Mouse (Mus musculus) hindbrain, embryonic 15.5 days (tissue): ENCODE measurements at regions not wholly inside any gene's neighbourhood (a gene's known extent, or its start where the extent isn't known, plus 50 kb on each side); places are given as distances from the start of the nearest gene placed in this dataset.

Source experiments
- ATAC-seq: fragments of 200-750 bp; cut with Nextera tagmentation; 2 replicates; pipeline ENCODE4 v1.8.0; 2017; ENCODE audit warnings: low read depth, moderate number of reproducible peaks, moderate TSS enrichment; ENCODE audit not compliant: low FRiP score
- H3K27ac ChIP-seq: fragments of 300-500 bp; sonication (generic); replicated peaks from 2 replicates; pipeline ENCODE4 v1.5.1; 2015; ENCODE audit warnings: mild to moderate bottlenecking, inconsistent platforms
- H3K27me3 ChIP-seq: fragments of 300-500 bp; sonication (generic); 2 replicates; pipeline ENCODE4 v1.6.1; 2015; ENCODE audit warnings: control low read depth, inconsistent platforms
- H3K36me3 ChIP-seq: fragments of 300-500 bp; sonication (generic); 2 replicates; pipeline ENCODE4 v1.6.1; 2015; ENCODE audit warnings: control low read depth, inconsistent platforms
- H3K4me1 ChIP-seq: fragments of 300-500 bp; sonication (generic); replicated peaks from 2 replicates; pipeline ENCODE4 v1.6.1; 2015; ENCODE audit warnings: control low read depth, inconsistent platforms
- H3K4me2 ChIP-seq: fragments of 300-500 bp; sonication (generic); 2 replicates; pipeline ENCODE4 v1.6.1; 2015; ENCODE audit warnings: moderate library complexity, mild to moderate bottlenecking, inconsistent platforms
- H3K4me3 ChIP-seq: fragments of 300-500 bp; sonication (generic); 2 replicates; pipeline ENCODE4 v1.5.1; 2015; ENCODE audit warnings: mild to moderate bottlenecking, inconsistent platforms
- H3K9ac ChIP-seq: fragments of 300-500 bp; sonication (generic); 2 replicates; pipeline ENCODE4 v1.6.1; 2015; ENCODE audit warnings: inconsistent platforms
- H3K9me3 ChIP-seq: fragments of 300-500 bp; sonication (generic); 2 replicates; pipeline ENCODE4 v1.6.1; 2016; ENCODE audit warnings: control low read depth, inconsistent platforms
- WGBS: fragments of 180-500 bp; shearing (Covaris S2); methylation state at CpG from one replicate; pipeline ENCODE4 v1.1.7; 2015; 5-methylcytosine and 5-hydroxymethylcytosine counted together

DNA sequence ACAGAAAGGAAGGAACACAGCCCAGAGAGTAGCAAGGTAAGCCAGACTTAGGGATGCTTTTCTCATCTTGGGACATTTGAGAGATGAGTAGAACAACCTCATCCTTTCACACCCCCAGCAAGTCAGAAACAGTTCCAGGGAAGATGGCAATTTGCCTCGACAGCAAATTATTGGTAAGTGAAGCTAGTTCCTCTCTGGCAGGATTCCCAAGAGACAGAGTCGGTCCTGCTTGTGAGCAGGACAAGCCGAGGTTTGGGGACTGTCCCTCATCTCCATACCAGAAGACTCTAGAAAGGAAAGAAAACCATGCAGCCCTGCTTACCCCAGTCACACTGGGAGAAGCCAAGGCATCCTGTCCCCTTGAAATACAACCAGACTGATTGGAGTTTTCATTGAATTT lies 497.5 kb upstream of the Nrp1 start:
- Histone ChIP-seq H3K36me3 (no peaks in the 10 kb centered on the region), H3K27ac (no peak overlapping the region), H3K9ac (no peak overlapping the region), H3K27me3 (no peaks in the 10 kb centered on the region), H3K4me1 (0 out of 2 replicates have a peak, but pooled peaks cover under 1% of the 10 kb centered on the region), H3K4me3 (no peak overlapping the region), H3K9me3 (no peaks in the 10 kb centered on the region), H3K4me2 (no peak overlapping the region)
- ATAC-seq: no peak
- WGBS: 43% methylated on average over 3 of the region's 3 CpGs

DNA sequence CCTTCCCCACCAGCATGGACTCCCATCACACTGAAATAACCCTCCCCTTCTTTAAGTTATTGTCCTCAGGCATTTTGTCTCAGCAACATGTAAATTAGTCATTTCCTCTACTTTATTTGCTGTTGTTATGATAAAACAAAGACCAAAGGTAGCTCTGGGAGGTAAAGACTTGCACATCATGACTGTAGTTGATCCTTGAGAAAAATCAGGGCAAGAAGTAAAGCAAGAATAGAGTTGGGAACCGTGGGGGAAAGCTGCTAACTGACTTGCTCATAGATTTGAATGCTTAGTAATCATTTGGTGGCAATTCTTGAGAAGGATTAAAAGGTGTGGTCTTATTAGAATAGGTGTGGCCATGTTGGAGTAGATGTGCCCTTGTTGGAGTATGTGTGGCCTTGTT lies 473.8 kb upstream of the Nrp1 start:
- Histone ChIP-seq H3K27me3 (no peaks in the 10 kb centered on the region), H3K36me3 (no peaks in the 10 kb centered on the region), H3K4me3 (no peak overlapping the region), H3K9ac (no peak overlapping the region), H3K9me3 (no peaks in the 10 kb centered on the region), H3K4me1 (no peaks in the 10 kb centered on the region), H3K4me2 (no peak overlapping the region), H3K27ac (no peak overlapping the region)
- 86% methylated on average over 1 of the region's 1 CpGs for whole genome bisulfite sequencing
- ATAC-seq: no peak

DNA sequence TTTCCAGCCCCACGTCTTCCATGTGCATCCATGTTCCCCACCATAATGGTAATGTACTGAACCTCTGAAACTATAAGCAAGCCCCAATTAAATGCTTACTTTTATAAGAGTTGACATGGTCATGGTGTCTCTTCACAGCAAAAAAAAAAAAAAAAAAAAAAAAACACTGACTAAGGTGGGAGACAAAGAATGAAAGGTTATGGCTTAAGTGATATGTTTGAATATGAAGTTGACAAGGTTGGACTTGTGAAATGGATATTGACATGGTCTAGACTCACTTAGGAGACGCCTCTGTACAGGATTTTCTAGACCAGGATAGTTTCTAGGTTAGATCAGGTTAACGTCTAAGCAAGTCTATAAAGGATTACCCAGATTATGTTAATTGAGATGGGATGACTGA lies 473.2 kb upstream of the Nrp1 start:
- H3K4me3 ChIP-seq: no peak overlapping the region
- no peaks in the 10 kb centered on the region for H3K27me3 ChIP-seq
- ATAC-seq: no peak
- H3K27ac ChIP-seq: no peak overlapping the region
- H3K9ac ChIP-seq: no peak overlapping the region
- no peaks in the 10 kb centered on the region for H3K4me1 ChIP-seq
- no peak overlapping the region for H3K4me2 ChIP-seq
- WGBS: 85% methylated on average over 3 of the region's 3 CpGs
- H3K9me3 ChIP-seq: no peaks in the 10 kb centered on the region
- H3K36me3 ChIP-seq: no peaks in the 10 kb centered on the region

DNA sequence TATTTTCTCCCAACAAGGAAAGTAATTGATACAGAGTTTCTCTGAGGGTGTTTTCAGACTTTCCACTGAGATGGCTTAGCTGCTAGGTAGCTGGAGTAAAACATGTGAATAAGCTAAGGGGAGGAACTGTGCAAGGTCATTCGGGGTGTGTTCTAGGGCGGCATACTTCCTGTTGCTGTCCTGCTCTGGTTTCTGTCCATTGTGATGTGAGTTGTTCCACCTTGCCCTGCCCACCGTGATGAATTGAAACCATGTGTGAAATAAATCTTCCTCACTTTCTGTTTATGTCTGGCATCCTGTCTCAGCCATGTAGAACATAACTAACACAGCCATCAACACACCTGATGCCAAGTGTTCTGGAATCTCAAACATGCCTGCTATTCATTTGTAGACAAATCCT lies 472.6 kb upstream of the Nrp1 start:
- Histone ChIP-seq H3K4me3 (no peak overlapping the region), H3K27ac (no peak overlapping the region), H3K4me1 (peaks cover 3% of the 10 kb centered on the region; the same call in 1 of the 2 replicates), H3K27me3 (no peaks in the 10 kb centered on the region), H3K9me3 (no peaks in the 10 kb centered on the region), H3K36me3 (no peaks in the 10 kb centered on the region), H3K4me2 (no peak overlapping the region), H3K9ac (no peak overlapping the region)
- no peak for ATAC-seq
- 83% methylated on average over 3 of the region's 3 CpGs for WGBS

DNA sequence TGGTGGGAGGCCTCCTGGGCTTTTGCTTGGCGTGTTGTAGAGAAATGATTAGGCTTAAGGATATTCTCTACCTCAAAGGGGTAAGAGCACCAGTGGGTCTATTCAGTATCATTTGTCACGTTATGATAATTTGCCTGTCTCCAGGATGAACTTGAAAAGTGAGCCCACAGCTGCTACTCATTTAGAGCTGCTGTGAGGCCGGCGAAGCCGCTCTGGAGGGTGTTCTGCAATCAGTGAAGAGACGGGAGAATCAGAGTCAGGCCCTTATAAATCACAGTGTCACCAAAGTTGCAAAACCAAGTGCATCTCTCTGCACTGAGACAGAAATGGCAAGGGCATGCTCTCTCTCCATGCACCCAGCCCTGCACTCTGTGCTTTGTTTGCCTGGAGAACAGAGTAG lies 467.7 kb upstream of the Nrp1 start:
- Histone ChIP-seq H3K4me2 (no peak overlapping the region), H3K4me1 (peaks cover 5% of the 10 kb centered on the region; the same call in 1 of the 2 replicates), H3K27me3 (no peaks in the 10 kb centered on the region), H3K9me3 (no peaks in the 10 kb centered on the region), H3K36me3 (no peaks in the 10 kb centered on the region), H3K27ac (no peak overlapping the region), H3K9ac (no peak overlapping the region), H3K4me3 (no peak overlapping the region)
- WGBS: 30% methylated on average over 6 of the region's 6 CpGs
- no peak for ATAC-seq

DNA sequence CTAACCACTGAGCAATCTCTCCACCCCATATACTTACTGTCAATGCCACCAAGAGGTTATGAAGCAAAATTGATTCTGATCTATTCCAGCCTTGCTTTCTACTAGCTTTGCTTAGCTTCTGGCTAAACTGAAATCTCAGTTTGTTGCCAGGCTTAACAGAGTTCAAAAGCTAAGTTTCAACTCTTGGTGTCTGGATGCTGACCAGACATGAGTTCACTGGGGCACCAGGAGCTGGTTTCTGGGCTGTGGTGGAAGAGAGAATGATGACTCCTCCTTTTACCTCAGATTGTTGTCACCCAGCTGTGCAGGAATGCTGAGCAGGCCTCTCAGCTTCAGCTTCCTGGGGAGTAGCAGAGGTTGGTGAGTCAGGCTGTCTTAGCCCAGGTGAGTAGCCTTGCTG lies 464.1 kb upstream of the Nrp1 start:
- no peak overlapping the region for H3K4me2 ChIP-seq
- no peak overlapping the region for H3K27ac ChIP-seq
- H3K27me3 ChIP-seq: no peaks in the 10 kb centered on the region
- no peak for ATAC-seq
- no peaks in the 10 kb centered on the region for H3K9me3 ChIP-seq
- no peak overlapping the region for H3K4me3 ChIP-seq
- H3K9ac ChIP-seq: no peak overlapping the region
- no peaks in the 10 kb centered on the region for H3K36me3 ChIP-seq
- H3K4me1 ChIP-seq: peaks cover 5% of the 10 kb centered on the region; the same call in 1 of the 2 replicates

DNA sequence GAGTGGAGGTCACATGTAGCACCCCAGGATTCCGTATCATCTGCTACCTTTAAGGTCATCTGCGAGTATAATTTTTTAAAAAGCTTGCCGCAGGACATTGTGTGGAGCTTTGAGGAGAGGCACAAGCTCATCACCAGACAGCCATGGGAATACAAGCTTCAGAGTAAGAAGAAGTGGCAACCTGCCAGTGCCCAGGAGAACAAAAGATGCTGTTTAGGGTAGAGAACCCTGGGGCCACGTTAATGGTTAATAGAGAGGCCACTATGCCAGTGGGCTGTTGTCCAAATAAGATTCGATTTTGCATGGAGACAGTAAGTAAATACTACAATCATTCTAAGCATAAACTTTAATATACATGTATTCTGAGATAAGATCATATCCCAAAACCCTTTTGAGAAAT lies 450.0 kb upstream of the Nrp1 start:
- no peaks in the 10 kb centered on the region for H3K4me1 ChIP-seq
- no peak overlapping the region for H3K27ac ChIP-seq
- ATAC-seq: no peak
- no peak overlapping the region for H3K9ac ChIP-seq
- H3K4me3 ChIP-seq: no peak overlapping the region
- H3K27me3 ChIP-seq: no peaks in the 10 kb centered on the region
- H3K36me3 ChIP-seq: no peaks in the 10 kb centered on the region
- H3K9me3 ChIP-seq: no peaks in the 10 kb centered on the region
- 68% methylated on average over 5 of the region's 5 CpGs for WGBS
- H3K4me2 ChIP-seq: no peak overlapping the region

DNA sequence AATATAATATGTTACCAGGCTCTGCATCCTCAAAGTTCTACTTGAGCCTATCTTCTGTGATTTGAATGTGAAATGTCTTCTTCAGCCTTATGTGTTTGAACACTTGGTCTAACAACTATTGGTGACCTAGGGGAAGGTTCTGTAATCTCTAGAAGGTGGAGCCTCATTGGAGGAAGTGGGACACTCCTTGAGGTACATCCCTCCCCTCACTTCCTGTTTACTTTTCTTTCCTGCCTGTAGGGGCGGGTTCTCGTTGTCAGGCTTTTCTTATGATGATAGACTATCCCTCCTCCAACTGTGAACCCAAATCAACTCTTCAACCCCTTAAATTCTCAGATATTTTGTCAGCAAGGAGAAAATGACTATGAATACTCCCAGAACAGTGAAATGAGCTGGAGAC lies 448.8 kb upstream of the Nrp1 start:
- Histone ChIP-seq H3K4me3 (no peak overlapping the region), H3K4me1 (no peaks in the 10 kb centered on the region), H3K36me3 (no peaks in the 10 kb centered on the region), H3K4me2 (no peak overlapping the region), H3K27me3 (no peaks in the 10 kb centered on the region), H3K9ac (no peak overlapping the region), H3K9me3 (no peaks in the 10 kb centered on the region), H3K27ac (no peak overlapping the region)
- ATAC-seq: no peak
- WGBS: 81% methylated on average over 2 of the region's 2 CpGs

DNA sequence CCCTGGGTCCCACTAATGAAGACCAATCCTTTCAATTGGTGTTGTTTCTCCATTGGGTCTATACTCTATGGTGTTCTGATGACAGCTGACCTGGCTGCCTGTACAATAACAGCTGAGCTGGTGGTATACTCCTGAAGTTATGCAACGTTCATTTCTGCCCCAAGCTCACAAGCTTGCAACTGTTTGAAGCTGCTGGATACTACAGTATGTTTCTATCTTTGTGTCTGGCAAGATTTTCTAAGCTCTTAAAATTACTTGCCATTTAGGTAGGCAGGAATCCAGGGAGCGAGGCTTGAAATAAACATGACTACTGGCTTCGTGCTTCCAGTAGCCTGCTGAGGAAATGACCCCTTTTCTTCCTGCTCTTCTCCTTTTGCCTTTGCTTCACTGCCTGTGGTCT lies 444.3 kb upstream of the Nrp1 start:
- H3K36me3 ChIP-seq: no peaks in the 10 kb centered on the region

DNA sequence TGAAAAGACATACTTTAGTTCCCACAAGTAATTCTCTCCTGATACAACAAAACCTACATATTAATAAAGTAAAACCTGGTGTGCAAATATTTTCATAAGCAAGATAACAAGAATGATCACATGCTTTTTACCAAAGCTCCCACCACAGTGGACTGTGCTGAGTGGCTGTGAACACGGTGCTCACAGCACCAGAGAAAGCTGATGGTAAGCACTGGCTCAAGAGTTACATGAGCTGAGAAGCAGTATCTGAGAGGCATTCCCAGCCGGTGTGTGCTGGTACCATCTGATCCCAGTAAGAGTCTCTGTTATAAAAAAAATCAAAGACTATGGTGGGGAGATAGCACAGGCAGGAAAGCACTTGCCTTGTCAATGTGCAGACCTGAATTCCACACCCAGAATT lies 443.5 kb upstream of the Nrp1 start:
- Histone ChIP-seq H3K27me3 (no peaks in the 10 kb centered on the region), H3K4me1 (0 out of 2 replicates have a peak, but pooled peaks cover 7% of the 10 kb centered on the region), H3K4me2 (no peak overlapping the region), H3K9ac (no peak overlapping the region), H3K9me3 (no peaks in the 10 kb centered on the region), H3K36me3 (no peaks in the 10 kb centered on the region), H3K27ac (no peak overlapping the region), H3K4me3 (no peak overlapping the region)
- 80% methylated on average over 2 of the region's 2 CpGs for WGBS
- ATAC-seq: no peak

More for the DNA sequence above, 444.3 kb upstream of the Nrp1 start:
- Histone ChIP-seq H3K4me2 (no peak overlapping the region), H3K4me3 (no peak overlapping the region), H3K4me1 (0 out of 2 replicates have a peak, but pooled peaks cover 7% of the 10 kb centered on the region), H3K27me3 (no peaks in the 10 kb centered on the region), H3K9ac (no peak overlapping the region), H3K27ac (no peak overlapping the region), H3K9me3 (no peaks in the 10 kb centered on the region)
- WGBS: 77% methylated on average over 3 of the region's 3 CpGs
- no peak for ATAC-seq

DNA sequence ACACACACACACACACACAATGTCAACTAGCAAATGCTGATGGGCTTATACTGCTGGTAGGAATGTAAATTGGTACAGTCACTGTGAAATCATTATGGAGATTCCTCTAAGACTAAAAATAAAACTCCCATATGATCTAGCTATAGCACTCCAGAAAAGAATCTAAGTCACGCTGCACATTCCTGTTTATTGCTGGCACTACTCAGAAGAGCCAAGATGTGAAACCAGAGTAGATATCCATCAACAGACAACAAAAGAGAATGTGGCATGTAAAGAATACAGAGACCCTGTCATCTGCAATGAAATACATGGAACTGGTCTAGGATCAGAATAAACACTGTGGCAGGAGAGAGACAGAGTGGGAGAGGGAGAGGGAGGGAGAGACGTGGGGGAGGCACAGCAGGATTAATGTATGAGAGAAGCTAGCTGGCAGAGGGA lies 442.8 kb upstream of the Nrp1 start:
- Histone ChIP-seq H3K27ac (no peak overlapping the region), H3K36me3 (no peaks in the 10 kb centered on the region), H3K9me3 (no peaks in the 10 kb centered on the region), H3K4me2 (no peak overlapping the region), H3K4me1 (0 out of 2 replicates have a peak, but pooled peaks cover 7% of the 10 kb centered on the region), H3K9ac (no peak overlapping the region), H3K4me3 (no peak overlapping the region), H3K27me3 (no peaks in the 10 kb centered on the region)
- no peak for ATAC-seq
- 30% methylated on average over 2 of the region's 2 CpGs for WGBS

DNA sequence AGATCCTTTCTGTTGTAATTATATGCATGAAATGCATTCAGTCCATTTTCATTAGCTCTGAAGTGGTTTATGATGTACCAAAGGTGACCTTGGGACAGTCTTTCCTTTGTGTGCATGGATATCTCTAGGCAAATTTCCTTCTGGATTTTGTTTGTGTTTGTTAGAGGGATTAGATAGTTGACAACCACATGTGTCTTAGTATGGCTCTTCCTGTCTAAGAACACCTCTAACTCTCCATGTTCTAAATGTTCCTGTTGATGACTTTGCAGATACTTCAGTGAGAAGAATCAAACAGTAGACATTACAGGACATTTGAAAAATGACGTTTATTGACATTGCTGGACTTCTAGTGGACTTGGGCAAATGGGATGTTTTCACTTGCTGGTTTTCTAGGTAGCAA lies 436.5 kb upstream of the Nrp1 start:
- H3K36me3 ChIP-seq: no peaks in the 10 kb centered on the region
- H3K27me3 ChIP-seq: no peaks in the 10 kb centered on the region
- no peak for ATAC-seq
- no peak overlapping the region for H3K9ac ChIP-seq
- no peak overlapping the region for H3K4me2 ChIP-seq
- no peak overlapping the region for H3K27ac ChIP-seq
- 89% methylated on average over 1 of the region's 1 CpGs for WGBS
- no peaks in the 10 kb centered on the region for H3K4me1 ChIP-seq
- no peaks in the 10 kb centered on the region for H3K9me3 ChIP-seq
- H3K4me3 ChIP-seq: no peak overlapping the region

DNA sequence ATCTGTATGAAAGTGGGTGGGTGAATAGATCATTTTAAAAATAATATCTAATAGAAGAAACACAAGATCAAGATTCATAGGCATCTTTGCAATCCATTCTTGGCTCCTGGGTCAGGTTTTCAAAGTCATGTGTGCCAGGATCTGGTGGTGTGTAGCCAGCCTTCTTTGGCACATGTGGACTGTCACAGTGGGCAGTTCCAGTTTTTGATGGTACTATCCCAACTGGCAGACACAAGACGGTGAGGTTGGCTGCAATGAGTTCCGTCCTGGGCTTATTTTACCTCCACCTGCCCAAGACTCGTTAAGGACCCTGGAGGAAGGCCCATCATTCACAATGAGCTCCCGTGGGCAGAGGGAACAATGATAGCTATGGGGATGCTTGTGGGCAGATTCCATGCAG lies 435.1 kb upstream of the Nrp1 start:
- Histone ChIP-seq H3K36me3 (no peaks in the 10 kb centered on the region), H3K9ac (no peak overlapping the region), H3K27ac (no peak overlapping the region), H3K9me3 (no peaks in the 10 kb centered on the region), H3K27me3 (no peaks in the 10 kb centered on the region), H3K4me3 (no peak overlapping the region), H3K4me2 (no peak overlapping the region), H3K4me1 (no peaks in the 10 kb centered on the region)
- WGBS: 77% methylated on average over 4 of the region's 4 CpGs
- ATAC-seq: no peak
